Mouse (Mus musculus) common myeloid progenitor, adult 5-6 weeks (primary cell): ENCODE data around the gene 2310079G19Rik. TPM values are rescaled to one million over a fixed set of nuclear protein-coding genes. Genes with fewer than 3 reads are reported as not detected.

Source experiments
- ATAC-seq: replicated peaks from 2 replicates; pipeline ENCODE4 v1.8.0; 2016; ENCODE audit warnings: low read depth, mild to moderate bottlenecking, moderate TSS enrichment, inconsistent platforms; ENCODE audit not compliant: poor library complexity, severe bottlenecking
- total RNA-seq: library from RNA; stranded (forward); fragments of 200-1000, 187-1606 nt; gene quantifications from 2 replicates; pipeline ENCODE4 v1.2.3, GENCODE M21; 2017

The 2310079G19Rik gene
- total RNA-seq: not detected in 2 replicates

- no peak for ATAC-seq
Measured at GRCm38 (mm10) chr16:88627566-88627965, at the start of gene 2310079G19Rik. 2310079G19Rik (minus strand) TSS chr16:88627666.

GRCm38 (mm10) chr16:88671571-88671970 lies 44.1 kb upstream of the 2310079G19Rik start, which contains the start of gene Krtap27-1:
Krtap27-1 (minus strand) TSS chr16:88671671.
- ATAC-seq: no peak

GRCm38 (mm10) chr16:88657426-88657825 lies 30.0 kb upstream of the 2310079G19Rik start:
- ATAC-seq: no peak

- ATAC-seq: no peak
Measured at GRCm38 (mm10) chr16:88651952-88652351, 24.5 kb upstream of the 2310079G19Rik start.

- ATAC-seq: no peak
Measured at GRCm38 (mm10) chr16:88651082-88651481, 23.6 kb upstream of the 2310079G19Rik start.

GRCm38 (mm10) chr16:88647358-88647846 lies 19.9 kb upstream of the 2310079G19Rik start, which contains the start of gene Krtap26-1:
Krtap26-1 (minus strand) TSS chr16:88647796.
- no peak for ATAC-seq

GRCm38 (mm10) chr16:88646366-88647111 lies 19.1 kb upstream of the 2310079G19Rik start:
- no peak for ATAC-seq

- no peak for ATAC-seq
Measured at GRCm38 (mm10) chr16:88640053-88640452, 12.6 kb upstream of the 2310079G19Rik start.

GRCm38 (mm10) chr16:88635142-88635541 lies 7.7 kb upstream of the 2310079G19Rik start:
- ATAC-seq: no peak

GRCm38 (mm10) chr16:88631474-88631873 lies 4.0 kb upstream of the 2310079G19Rik start:
- no peak for ATAC-seq

- no peak for ATAC-seq
Measured at GRCm38 (mm10) chr16:88612712-88613111, 14.8 kb downstream of the 2310079G19Rik start.

- no peak for ATAC-seq
Measured at GRCm38 (mm10) chr16:88611922-88612321, 15.5 kb downstream of the 2310079G19Rik start, which contains the start of gene Krtap24-1. Krtap24-1 (minus strand) TSS chr16:88612279.

- no peak for ATAC-seq
Measured at GRCm38 (mm10) chr16:88604570-88604969, 22.9 kb downstream of the 2310079G19Rik start.

- ATAC-seq: no peak
Measured at GRCm38 (mm10) chr16:88602464-88602863, 25.0 kb downstream of the 2310079G19Rik start.

GRCm38 (mm10) chr16:88600303-88600702 lies 27.2 kb downstream of the 2310079G19Rik start:
- no peak for ATAC-seq

GRCm38 (mm10) chr16:88599504-88600237 lies 27.8 kb downstream of the 2310079G19Rik start:
- ATAC-seq: no peak

- no peak for ATAC-seq
Measured at GRCm38 (mm10) chr16:88592758-88593157, 34.7 kb downstream of the 2310079G19Rik start.

GRCm38 (mm10) chr16:88583338-88583737 lies 44.1 kb downstream of the 2310079G19Rik start:
- no peak for ATAC-seq
